Mouse (Mus musculus) limb, embryonic 12.5 days (tissue): ENCODE measurements around the gene Pole3. TPM values are rescaled to one million over a fixed set of nuclear protein-coding genes. Genes with fewer than 3 reads are reported as not detected.
A peak's percentile ranks its signal among the peaks of the same experiment; 100 is the strongest.

Experiments used
- ATAC-seq: fragments of 200-750 bp; cut with Nextera tagmentation; 2 replicates; pipeline ENCODE4 v1.8.0; 2017; ENCODE audit warnings: low read depth, moderate TSS enrichment; ENCODE audit not compliant: insufficient number of reproducible peaks, insufficient read depth, low FRiP score, low TSS enrichment
- H3K27ac ChIP-seq: fragments of 300-500 bp; sonication (generic); 2 replicates; pipeline ENCODE4 v1.5.1; 2016; ENCODE audit warnings: mild to moderate bottlenecking, moderate library complexity
- H3K27me3 ChIP-seq: fragments of 300-500 bp; sonication (generic); 2 replicates; pipeline ENCODE4 v1.6.1; 2016; ENCODE audit warnings: mild to moderate bottlenecking, moderate library complexity
- H3K36me3 ChIP-seq: fragments of 300-500 bp; sonication (generic); 2 replicates; pipeline ENCODE4 v1.6.1; 2016; ENCODE audit warnings: mild to moderate bottlenecking, moderate library complexity
- H3K4me1 ChIP-seq: fragments of 300-500 bp; sonication (generic); replicated peaks from 2 replicates; pipeline ENCODE4 v1.6.1; 2016
- H3K4me2 ChIP-seq: fragments of 300-500 bp; sonication (generic); 2 replicates; pipeline ENCODE4 v1.6.1; 2016; ENCODE audit warnings: mild to moderate bottlenecking, moderate library complexity
- H3K4me3 ChIP-seq: fragments of 300-500 bp; sonication (generic); replicated peaks from 2 replicates; pipeline ENCODE4 v1.5.1; 2016; ENCODE audit warnings: mild to moderate bottlenecking
- H3K9ac ChIP-seq: fragments of 300-500 bp; sonication (generic); replicated peaks from 2 replicates; pipeline ENCODE4 v1.6.1; 2016; ENCODE audit warnings: mild to moderate bottlenecking, moderate library complexity
- H3K9me3 ChIP-seq: fragments of 300-500 bp; sonication (generic); 2 replicates; pipeline ENCODE4 v1.6.1; 2016; ENCODE audit warnings: mild to moderate bottlenecking, moderate library complexity
- WGBS: fragments of 180-500 bp; shearing (Covaris S2); methylation state at CpG from one replicate; pipeline ENCODE4 v1.1.7; 2016; 5-methylcytosine and 5-hydroxymethylcytosine counted together
- polyA plus RNA-seq: library from polyadenylated mRNA; unstranded; fragments of >200 nt; fragmentation: Nextera tagmentation; extraction: Ambion mirVana; gene quantifications from 2 replicates; pipeline ENCODE4 v1.2.1, GENCODE M21; 2016

Pole3 gene
- polyA plus RNA-seq, 1 experiment from 2014 or later = 96.9 TPM

GRCm38 (mm10) chr4:62505991-62506390 lies 18.9 kb downstream of the Pole3 start:
- Histone ChIP-seq H3K27me3 (no peaks in the 10 kb centered on the region), H3K4me2 (no peak overlapping the region), H3K27ac (no peak overlapping the region), H3K4me1 (peaks cover 11% of the 10 kb centered on the region), H3K9ac (no peak overlapping the region), H3K9me3 (no peaks in the 10 kb centered on the region), H3K36me3 (peaks cover 38% of the 10 kb centered on the region), H3K4me3 (no peak overlapping the region)
- ATAC-seq = no peak
- WGBS = 81% methylated on average over 3 of the region's 3 CpGs

- Histone ChIP-seq H3K27me3 (no peaks in the 10 kb centered on the region), H3K4me1 (peaks cover 15% of the 10 kb centered on the region), H3K36me3 (peaks cover 27% of the 10 kb centered on the region), H3K4me3 (peak within 1 kb of the TSS; percentile 76), H3K27ac (peak within 1 kb of the TSS; percentile 53; the same call in 1 of the 2 replicates), H3K9ac (peak within 1 kb of the TSS; percentile 76), H3K9me3 (no peaks in the 10 kb centered on the region), H3K4me2 (peak within 1 kb of the TSS; percentile 72)
- no peak for ATAC-seq
- 77% methylated on average over 3 of the region's 3 CpGs for WGBS
Measured at GRCm38 (mm10) chr4:62503374-62503970, 21.4 kb downstream of the Pole3 start, which contains the start of gene Hdhd3. Gene Hdhd3, minus strand, starts transcription at chr4:62503467.

- peaks cover 15% of the 10 kb centered on the region for H3K4me1 ChIP-seq
- ATAC-seq = no peak
- H3K27ac ChIP-seq = no peak overlapping the region
- H3K9ac ChIP-seq = no peak overlapping the region
- no peaks in the 10 kb centered on the region for H3K9me3 ChIP-seq
- no peak overlapping the region for H3K4me2 ChIP-seq
- H3K4me3 ChIP-seq = no peak overlapping the region
- 73% methylated on average over 7 of the region's 7 CpGs for WGBS
- peaks cover 27% of the 10 kb centered on the region for H3K36me3 ChIP-seq
- no peaks in the 10 kb centered on the region for H3K27me3 ChIP-seq
Measured at GRCm38 (mm10) chr4:62502969-62503368, 21.9 kb downstream of the Pole3 start.

- H3K27ac ChIP-seq = peak overlapping the region; percentile 72
- WGBS = 2% methylated on average over 38 of the region's 38 CpGs
- peak overlapping the region; percentile 72 for H3K4me2 ChIP-seq
- ATAC-seq = peak; percentile 91
- H3K4me1 ChIP-seq = peaks cover 15% of the 10 kb centered on the region
- H3K9me3 ChIP-seq = no peaks in the 10 kb centered on the region
- peak overlapping the region; percentile 76 for H3K4me3 ChIP-seq
- peaks cover 26% of the 10 kb centered on the region for H3K36me3 ChIP-seq
- H3K27me3 ChIP-seq = no peaks in the 10 kb centered on the region
- peak overlapping the region; percentile 76 for H3K9ac ChIP-seq
Measured at GRCm38 (mm10) chr4:62501964-62502732, 22.7 kb downstream of the Pole3 start.

GRCm38 (mm10) chr4:62501534-62501933 lies 23.3 kb downstream of the Pole3 start:
- Histone ChIP-seq H3K27ac (peak overlapping the region; percentile 72), H3K4me2 (peak overlapping the region; percentile 72), H3K9me3 (no peaks in the 10 kb centered on the region), H3K36me3 (peaks cover 31% of the 10 kb centered on the region), H3K4me3 (peak overlapping the region; percentile 76), H3K4me1 (peaks cover 15% of the 10 kb centered on the region), H3K9ac (peak overlapping the region; percentile 76), H3K27me3 (no peaks in the 10 kb centered on the region)
- no peak; the same call in 1 of the 2 replicates for ATAC-seq
- 2% methylated on average over 7 of the region's 7 CpGs for WGBS

- H3K4me1 ChIP-seq = peaks cover 15% of the 10 kb centered on the region
- no peak overlapping the region for H3K9ac ChIP-seq
- H3K9me3 ChIP-seq = no peaks in the 10 kb centered on the region
- H3K27ac ChIP-seq = no peak overlapping the region
- H3K4me2 ChIP-seq = no peak overlapping the region
- H3K27me3 ChIP-seq = no peaks in the 10 kb centered on the region
- no peak overlapping the region for H3K4me3 ChIP-seq
- H3K36me3 ChIP-seq = peaks cover 36% of the 10 kb centered on the region
- ATAC-seq = no peak
- WGBS = 76% methylated on average over 4 of the region's 4 CpGs
Measured at GRCm38 (mm10) chr4:62500799-62501198, 24.1 kb downstream of the Pole3 start.

GRCm38 (mm10) chr4:62496815-62497214 lies 28.1 kb downstream of the Pole3 start:
- peaks cover 36% of the 10 kb centered on the region for H3K36me3 ChIP-seq
- no peak overlapping the region for H3K4me3 ChIP-seq
- H3K4me2 ChIP-seq = no peak overlapping the region
- no peak overlapping the region for H3K27ac ChIP-seq
- H3K9ac ChIP-seq = no peak overlapping the region
- WGBS = 81% methylated on average over 8 of the region's 8 CpGs
- H3K27me3 ChIP-seq = no peaks in the 10 kb centered on the region
- no peak for ATAC-seq
- H3K9me3 ChIP-seq = no peaks in the 10 kb centered on the region
- H3K4me1 ChIP-seq = peaks cover 9% of the 10 kb centered on the region

GRCm38 (mm10) chr4:62495946-62496345 lies 28.9 kb downstream of the Pole3 start:
- no peak for ATAC-seq
- Histone ChIP-seq H3K27me3 (no peaks in the 10 kb centered on the region), H3K27ac (no peak overlapping the region), H3K36me3 (peaks cover 36% of the 10 kb centered on the region), H3K4me3 (no peak overlapping the region), H3K9ac (no peak overlapping the region), H3K4me2 (no peak overlapping the region), H3K4me1 (peaks cover 4% of the 10 kb centered on the region), H3K9me3 (no peaks in the 10 kb centered on the region)
- 81% methylated on average over 8 of the region's 8 CpGs for WGBS

- WGBS = 71% methylated on average over 9 of the region's 9 CpGs
Measured at GRCm38 (mm10) chr4:62494230-62494629, 30.6 kb downstream of the Pole3 start.

GRCm38 (mm10) chr4:62492682-62493081 lies 32.2 kb downstream of the Pole3 start:
- no peak for ATAC-seq
- WGBS = 83% methylated on average over 2 of the region's 2 CpGs
- peaks cover 14% of the 10 kb centered on the region for H3K36me3 ChIP-seq
- H3K27me3 ChIP-seq = no peaks in the 10 kb centered on the region
- H3K4me2 ChIP-seq = no peak overlapping the region
- H3K4me1 ChIP-seq = no peaks in the 10 kb centered on the region
- H3K9ac ChIP-seq = no peak overlapping the region
- no peaks in the 10 kb centered on the region for H3K9me3 ChIP-seq
- no peak overlapping the region for H3K27ac ChIP-seq
- no peak overlapping the region for H3K4me3 ChIP-seq

More at GRCm38 (mm10) chr4:62494230-62494629, 30.6 kb downstream of the Pole3 start:
- Histone ChIP-seq H3K4me3 (no peak overlapping the region), H3K36me3 (peaks cover 30% of the 10 kb centered on the region), H3K4me2 (no peak overlapping the region), H3K9me3 (no peaks in the 10 kb centered on the region), H3K27me3 (no peaks in the 10 kb centered on the region), H3K9ac (no peak overlapping the region), H3K27ac (no peak overlapping the region), H3K4me1 (no peaks in the 10 kb centered on the region)
- ATAC-seq = no peak

- Histone ChIP-seq H3K4me3 (no peak overlapping the region), H3K27me3 (no peaks in the 10 kb centered on the region), H3K4me1 (no peaks in the 10 kb centered on the region), H3K9me3 (no peaks in the 10 kb centered on the region), H3K36me3 (no peaks in the 10 kb centered on the region), H3K9ac (no peak overlapping the region), H3K27ac (no peak overlapping the region), H3K4me2 (no peak overlapping the region)
- no peak for ATAC-seq
- 74% methylated on average over 2 of the region's 2 CpGs for WGBS
Measured at GRCm38 (mm10) chr4:62487914-62488313, 37.0 kb downstream of the Pole3 start.
